Mouse (Mus musculus) kidney, adult 2 months (tissue): ENCODE results near the gene Tmem94.

ENCODE experiments used
- CTCF ChIP-seq: fragments of 200-500 bp; conservative IDR thresholded peaks from 2 replicates; pipeline ENCODE4 v1.5.1; 2011; ENCODE audit warnings: low read depth, mild to moderate bottlenecking, control low read depth, low read length, moderate library complexity, mixed read lengths; ENCODE audit not compliant: insufficient read depth, insufficient read length
- POLR2A ChIP-seq: fragments of 200-500 bp; IDR thresholded peaks from one replicate; pipeline ENCODE4 v1.6.1; 2011; ENCODE audit warnings: low read depth, low read length, control low read depth

- TF ChIP-seq CTCF (no peak), POLR2A (no peak)
These were observed 35.7 kb downstream of the Tmem94 start for GRCm38 (mm10) chr11:115800981-115801380.
